Mouse (Mus musculus) limb, embryonic 14.5 days (tissue): ENCODE data around the gene Tanc1. TPM values are rescaled to one million over a fixed set of nuclear protein-coding genes. Genes with fewer than 3 reads are reported as not detected.

Experiments used
- ATAC-seq: fragments of 200-750 bp; cut with Nextera tagmentation; 2 replicates; pipeline ENCODE4 v1.8.0; 2017; ENCODE audit warnings: low read depth, moderate number of reproducible peaks, moderate TSS enrichment; ENCODE audit not compliant: low FRiP score
- DNase-seq: peaks from one replicate; pipeline ENCODE4 v3.0.0-alpha.2; 2015; ENCODE audit warnings: low spot score
- H3K27ac ChIP-seq: fragments of 300-500 bp; sonication (generic); replicated peaks from 2 replicates; pipeline ENCODE4 v1.5.1; 2014; ENCODE audit warnings: low read depth, mild to moderate bottlenecking, low read length, moderate library complexity, mixed read lengths
- H3K27me3 ChIP-seq: fragments of 300-500 bp; sonication (generic); 2 replicates; pipeline ENCODE4 v1.6.1; 2014; ENCODE audit warnings: low read length, mixed read lengths; ENCODE audit not compliant: control insufficient read depth, insufficient read depth
- H3K36me3 ChIP-seq: fragments of 300-500 bp; sonication (generic); 2 replicates; pipeline ENCODE4 v1.6.1; 2014; ENCODE audit warnings: mild to moderate bottlenecking, low read length, moderate library complexity, mixed read lengths; ENCODE audit not compliant: control insufficient read depth, insufficient read depth
- H3K4me1 ChIP-seq: fragments of 300-500 bp; sonication (generic); 2 replicates; pipeline ENCODE4 v1.6.1; 2014; ENCODE audit warnings: antibody characterized with exemption, low read length, mixed read lengths; ENCODE audit not compliant: control insufficient read depth, insufficient read depth
- H3K4me2 ChIP-seq: fragments of 300-500 bp; sonication (generic); replicated peaks from 2 replicates; pipeline ENCODE4 v1.6.1; 2014; ENCODE audit warnings: low read depth, mild to moderate bottlenecking, low read length, moderate library complexity; ENCODE audit not compliant: severe bottlenecking
- H3K4me3 ChIP-seq: fragments of 300-500 bp; sonication (generic); replicated peaks from 2 replicates; pipeline ENCODE4 v1.5.1; 2014; ENCODE audit warnings: low read length
- H3K9ac ChIP-seq: fragments of 300-500 bp; sonication (generic); 2 replicates; pipeline ENCODE4 v1.6.1; 2014; ENCODE audit warnings: mild to moderate bottlenecking, low read depth, low read length, moderate library complexity; ENCODE audit not compliant: severe bottlenecking
- H3K9me3 ChIP-seq: fragments of 300-500 bp; sonication (generic); 2 replicates; pipeline ENCODE4 v1.6.1; 2016; ENCODE audit warnings: low read length; ENCODE audit not compliant: control insufficient read depth
- POLR2A ChIP-seq: fragments of 200-500 bp; IDR thresholded peaks from 2 replicates; pipeline ENCODE4 v1.8.0; 2012; ENCODE audit warnings: inconsistent platforms, mild to moderate bottlenecking, moderate library complexity, borderline replicate concordance; ENCODE audit not compliant: insufficient read depth, insufficient read length; ENCODE audit errors: extremely low read depth
- WGBS: fragments of 180-500 bp; shearing (Covaris S2); extraction: QIAGEN DNeasy Blood & Tissue Kit; methylation state at CpG from one replicate; pipeline ENCODE4 v1.1.7; 2014; 5-methylcytosine and 5-hydroxymethylcytosine counted together
- polyA plus RNA-seq, 2 experiments: library from polyadenylated mRNA; depleted of rRNA in 1 of 2; stranded (reverse) in 1 of 2; unstranded in 1 of 2; fragments of >200 nt; fragmentation: Nextera tagmentation in 1 of 2; extraction: Ambion mirVana in 1 of 2; gene quantifications; 2 replicates each; pipeline versions ENCODE4 v1.2.1 to v1.2.3; 2012 to 2014

Gene Tanc1
- polyA plus RNA-seq, 2 experiments, result 24.1 to 35.3 TPM

DNA sequence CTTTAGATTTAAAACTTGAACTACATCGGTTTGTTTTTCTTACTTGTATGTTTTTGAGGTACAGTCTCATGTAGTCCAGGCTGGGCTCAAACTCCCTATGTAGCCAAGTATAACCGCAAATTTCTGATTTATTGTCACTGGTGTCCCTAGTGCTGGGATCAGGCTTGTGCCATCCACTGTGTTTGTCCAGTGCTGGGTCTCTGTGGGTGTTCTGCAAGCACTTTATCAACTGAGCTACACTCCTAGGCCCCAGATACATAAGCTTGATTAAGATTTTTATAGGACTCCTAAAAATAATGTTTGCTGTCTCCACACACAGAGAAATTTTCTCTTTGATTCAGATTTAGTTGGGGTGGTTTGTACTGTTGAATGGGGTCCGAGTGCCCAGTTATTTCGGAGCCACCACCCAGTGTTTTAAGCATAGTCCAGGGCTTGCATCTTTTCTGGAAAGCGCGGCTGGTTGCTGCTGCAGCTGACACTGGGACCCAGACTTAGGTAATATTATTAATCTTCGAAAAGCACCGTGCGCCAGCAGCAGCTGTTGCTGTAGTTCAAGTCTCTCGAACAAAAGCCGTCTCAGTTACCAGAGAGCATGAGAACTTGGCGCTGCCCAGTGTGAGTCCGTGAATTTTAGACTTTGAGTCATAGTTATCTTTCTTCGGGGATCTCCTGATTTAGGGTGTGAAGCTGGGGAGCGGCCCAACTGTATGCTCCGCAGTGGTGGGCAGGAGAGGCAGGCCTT lies 73.2 kb downstream of the Tanc1 start:
- Histone ChIP-seq H3K27ac (no peak overlapping the region), H3K4me1 (peaks cover 43% of the 10 kb centered on the region), H3K27me3 (no peaks in the 10 kb centered on the region), H3K9ac (no peak overlapping the region), H3K4me3 (no peak overlapping the region), H3K9me3 (no peaks in the 10 kb centered on the region), H3K4me2 (no peak overlapping the region), H3K36me3 (no peaks in the 10 kb centered on the region)
- ATAC-seq (peak; percentile 62), DNase-seq (peak; percentile 64)
- no peak for TF ChIP-seq POLR2A
- 57% methylated on average over 16 of the region's 16 CpGs for WGBS

DNA sequence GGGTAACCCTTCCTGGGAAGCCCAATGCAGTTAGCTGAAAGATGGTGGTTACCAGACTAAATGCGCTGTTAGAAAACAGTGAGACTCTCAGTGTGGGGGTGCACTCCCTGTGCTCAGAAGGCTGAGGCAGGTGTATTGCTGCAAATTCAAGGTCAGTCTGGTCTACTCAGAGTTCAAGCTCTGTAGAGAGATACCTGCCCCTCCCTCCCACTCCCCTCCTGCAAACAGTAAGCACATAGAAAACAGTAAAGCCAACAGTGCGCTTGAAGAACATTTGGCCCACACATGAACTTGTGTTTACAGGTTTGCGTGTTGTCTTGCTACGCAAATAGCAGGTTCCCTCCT lies 73.7 kb downstream of the Tanc1 start:
- no peak overlapping the region for H3K4me3 ChIP-seq
- 89% methylated on average over 4 of the region's 4 CpGs for WGBS
- H3K27me3 ChIP-seq, result no peaks in the 10 kb centered on the region
- no peak for DNase-seq
- H3K27ac ChIP-seq, result no peak overlapping the region
- no peak for TF ChIP-seq POLR2A
- peaks cover 45% of the 10 kb centered on the region for H3K4me1 ChIP-seq
- no peak for ATAC-seq
- no peaks in the 10 kb centered on the region for H3K9me3 ChIP-seq
- no peaks in the 10 kb centered on the region for H3K36me3 ChIP-seq
- H3K4me2 ChIP-seq, result no peak overlapping the region
- no peak overlapping the region for H3K9ac ChIP-seq

DNA sequence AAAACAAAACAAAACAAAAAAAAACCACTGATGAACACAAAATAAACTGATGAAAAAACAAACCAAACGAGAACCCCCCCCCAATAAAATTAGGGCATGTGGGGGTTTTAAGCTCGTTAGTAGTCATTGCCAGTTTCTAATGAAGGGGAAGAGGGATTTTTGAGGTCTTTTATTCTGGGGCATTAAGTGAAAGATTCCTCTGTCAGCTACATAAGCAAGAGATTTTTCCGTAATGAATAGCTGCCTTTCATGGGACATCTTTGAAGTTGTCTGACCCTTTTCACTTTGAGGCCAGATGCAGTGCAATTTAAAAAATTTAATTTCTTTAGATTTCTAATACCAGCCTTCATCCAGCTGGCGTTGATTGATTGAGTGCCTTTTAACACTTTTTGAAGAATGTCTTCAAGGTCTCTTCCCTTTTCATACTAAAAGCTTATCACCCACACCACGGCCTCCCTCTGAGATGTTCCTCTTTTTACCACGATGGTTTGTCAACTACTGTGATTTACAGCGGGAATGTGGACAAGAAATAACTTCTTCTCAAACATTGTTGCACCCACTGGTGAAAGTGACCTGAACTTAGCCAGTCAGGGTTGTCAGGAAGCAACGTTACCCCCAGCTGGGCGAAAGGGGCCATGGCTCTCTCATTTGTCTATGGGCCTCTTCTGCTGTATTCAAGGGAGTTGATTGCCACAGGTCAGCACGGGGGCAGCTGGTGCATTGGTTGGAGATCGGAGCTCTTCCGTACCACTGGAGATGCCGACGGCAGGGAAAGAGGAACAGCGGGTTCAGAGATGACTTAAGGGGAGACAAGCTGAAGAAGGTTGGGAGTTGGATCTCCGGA lies 76.6 kb downstream of the Tanc1 start:
- Histone ChIP-seq H3K27ac (no peak overlapping the region), H3K9me3 (no peaks in the 10 kb centered on the region)

DNA sequence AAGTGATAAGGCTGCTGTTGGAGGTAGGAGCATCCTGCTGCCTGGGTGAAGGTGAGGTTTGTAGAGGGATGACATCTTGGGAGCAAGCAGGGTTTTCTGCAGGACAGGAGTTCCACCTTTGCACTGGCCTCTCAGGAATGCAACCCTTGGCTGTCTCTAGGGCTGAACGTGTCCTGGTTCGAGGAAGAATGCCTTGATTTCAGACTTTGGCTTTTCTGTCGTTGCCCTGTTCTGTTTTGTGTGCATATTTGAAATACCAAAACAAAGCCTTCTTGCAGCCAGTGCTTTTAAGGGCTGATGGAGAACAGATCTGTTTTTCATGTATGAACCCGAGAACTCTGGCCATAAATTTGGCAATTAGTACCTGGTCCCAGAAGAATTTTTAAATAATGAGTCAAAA lies 79.3 kb downstream of the Tanc1 start:
- no peak overlapping the region for H3K9ac ChIP-seq
- 4% methylated on average over 4 of the region's 4 CpGs for WGBS

More for the DNA sequence above, 76.6 kb downstream of the Tanc1 start:
- WGBS, result 52% methylated on average over 16 of the region's 16 CpGs
- Histone ChIP-seq H3K9ac (no peak overlapping the region), H3K27me3 (no peaks in the 10 kb centered on the region), H3K4me1 (peaks cover 43% of the 10 kb centered on the region), H3K4me2 (no peak overlapping the region), H3K4me3 (no peak overlapping the region), H3K36me3 (no peaks in the 10 kb centered on the region)
- DNase-seq, result no peak
- no peak for TF ChIP-seq POLR2A
- no peak for ATAC-seq

DNA sequence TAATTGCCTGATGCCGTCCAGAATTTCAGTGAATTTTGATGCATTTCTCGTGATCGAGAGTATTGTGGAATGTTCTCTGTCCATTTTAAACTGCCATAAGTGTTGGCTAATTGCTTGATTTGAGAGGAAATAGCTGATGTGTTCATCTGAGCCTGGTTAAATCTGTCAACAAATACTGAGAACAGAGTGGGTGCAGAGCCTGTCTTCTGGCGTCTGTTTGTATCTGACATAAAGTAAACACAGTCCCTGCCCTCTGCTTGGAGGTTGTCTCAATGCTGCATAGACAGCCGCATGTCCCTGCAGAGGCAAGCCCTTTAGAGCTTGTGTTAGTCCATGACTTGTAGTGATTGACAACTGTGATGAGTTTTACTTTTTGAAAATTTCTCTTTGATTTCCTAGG lies 81.6 kb downstream of the Tanc1 start:
- Histone ChIP-seq H3K4me2 (no peak overlapping the region), H3K36me3 (no peaks in the 10 kb centered on the region), H3K4me3 (no peak overlapping the region), H3K27me3 (no peaks in the 10 kb centered on the region), H3K27ac (no peak overlapping the region), H3K9ac (no peak overlapping the region), H3K9me3 (no peaks in the 10 kb centered on the region), H3K4me1 (peaks cover 38% of the 10 kb centered on the region)
- DNase-seq, result no peak
- TF ChIP-seq POLR2A, result no peak
- 63% methylated on average over 5 of the region's 5 CpGs for WGBS
- no peak for ATAC-seq

More for the DNA sequence above, 79.3 kb downstream of the Tanc1 start:
- Histone ChIP-seq H3K9me3 (no peaks in the 10 kb centered on the region), H3K27ac (no peak overlapping the region; the same call in 1 of the 2 replicates), H3K4me3 (no peak overlapping the region), H3K27me3 (no peaks in the 10 kb centered on the region), H3K4me1 (peaks cover 37% of the 10 kb centered on the region), H3K36me3 (no peaks in the 10 kb centered on the region), H3K4me2 (no peak overlapping the region)
- no peak for DNase-seq
- ATAC-seq, result no peak
- TF ChIP-seq POLR2A, result no peak
